Mouse (Mus musculus): ENCODE results near the gene Ppp1r32. TPM values are rescaled to one million over a fixed set of nuclear protein-coding genes. Genes with fewer than 3 reads are reported as not detected.

Ppp1r32 gene
- polyA plus RNA-seq, 1 experiment, result 1.00 TPM

GRCm38 (mm10) chr19:10436726-10437125 lies 46.0 kb downstream of the Ppp1r32 start:
- TF ChIP-seq CTCF (IDR thresholded peaks at IDR 0.05; ENCODE audit: control insufficient read depth, insufficient read depth, low read length) (no peak), POLR2A (IDR thresholded peaks at IDR 0.05; ENCODE audit: borderline replicate concordance, control insufficient read depth, low read depth, low read length) (no peak)
- H3K4me3 ChIP-seq (replicated peaks; ENCODE audit: control insufficient read depth, low read depth, low read length), result no peak overlapping the region
- no peaks in the 10 kb centered on the region for H3K4me1 ChIP-seq (ENCODE audit: control insufficient read depth, insufficient read depth, low read length)
- H3K27ac ChIP-seq (ENCODE audit: control insufficient read depth, insufficient read depth, low read depth, low read length, poor library complexity), result no peak overlapping the region
- 3% methylated on average over 1 of the region's 1 CpGs for WGBS

- Histone ChIP-seq H3K4me3 (replicated peaks; ENCODE audit: control insufficient read depth, low read depth, low read length) (no peak overlapping the region), H3K27ac (ENCODE audit: control insufficient read depth, insufficient read depth, low read depth, low read length, poor library complexity) (no peak overlapping the region), H3K4me1 (ENCODE audit: control insufficient read depth, insufficient read depth, low read length) (no peaks in the 10 kb centered on the region)
- WGBS, result 31% methylated on average over 3 of the region's 3 CpGs
- TF ChIP-seq POLR2A (IDR thresholded peaks at IDR 0.05; ENCODE audit: borderline replicate concordance, control insufficient read depth, low read depth, low read length) (no peak), CTCF (IDR thresholded peaks at IDR 0.05; ENCODE audit: control insufficient read depth, insufficient read depth, low read length) (peak; percentile 58)
These were observed 46.8 kb downstream of the Ppp1r32 start for GRCm38 (mm10) chr19:10435908-10436307.

GRCm38 (mm10) chr19:10434927-10435326 lies 47.8 kb downstream of the Ppp1r32 start:
- Histone ChIP-seq H3K4me1 (ENCODE audit: control insufficient read depth, insufficient read depth, low read length) (no peaks in the 10 kb centered on the region), H3K27ac (ENCODE audit: control insufficient read depth, insufficient read depth, low read depth, low read length, poor library complexity) (no peak overlapping the region), H3K4me3 (replicated peaks; ENCODE audit: control insufficient read depth, low read depth, low read length) (no peak overlapping the region)
- TF ChIP-seq CTCF (IDR thresholded peaks at IDR 0.05; ENCODE audit: control insufficient read depth, insufficient read depth, low read length), result no peak
- WGBS, result 65% methylated on average over 6 of the region's 6 CpGs

GRCm38 (mm10) chr19:10433879-10434540 lies 48.7 kb downstream of the Ppp1r32 start:
- 68% methylated on average over 9 of the region's 9 CpGs for WGBS
- H3K27ac ChIP-seq (ENCODE audit: control insufficient read depth, insufficient read depth, low read depth, low read length, poor library complexity), result no peak overlapping the region
- TF ChIP-seq CTCF (IDR thresholded peaks at IDR 0.05; ENCODE audit: control insufficient read depth, insufficient read depth, low read length), result no peak
- TF ChIP-seq POLR2A (IDR thresholded peaks at IDR 0.05; ENCODE audit: borderline replicate concordance, control insufficient read depth, low read depth, low read length), result no peak
- no peaks in the 10 kb centered on the region for H3K4me1 ChIP-seq (ENCODE audit: control insufficient read depth, insufficient read depth, low read length)
- H3K4me3 ChIP-seq (replicated peaks; ENCODE audit: control insufficient read depth, low read depth, low read length), result no peak overlapping the region

- WGBS, result 72% methylated on average over 7 of the region's 7 CpGs
- Histone ChIP-seq H3K4me1 (ENCODE audit: control insufficient read depth, insufficient read depth, low read length) (no peaks in the 10 kb centered on the region), H3K4me3 (replicated peaks; ENCODE audit: control insufficient read depth, low read depth, low read length) (no peak overlapping the region), H3K27ac (ENCODE audit: control insufficient read depth, insufficient read depth, low read depth, low read length, poor library complexity) (no peak overlapping the region)
- TF ChIP-seq POLR2A (IDR thresholded peaks at IDR 0.05; ENCODE audit: borderline replicate concordance, control insufficient read depth, low read depth, low read length) (no peak), CTCF (IDR thresholded peaks at IDR 0.05; ENCODE audit: control insufficient read depth, insufficient read depth, low read length) (no peak)
These were observed 49.5 kb downstream of the Ppp1r32 start for GRCm38 (mm10) chr19:10433225-10433624.

- TF ChIP-seq CTCF (IDR thresholded peaks at IDR 0.05; ENCODE audit: control insufficient read depth, insufficient read depth, low read length) (no peak), POLR2A (IDR thresholded peaks at IDR 0.05; ENCODE audit: borderline replicate concordance, control insufficient read depth, low read depth, low read length) (no peak)
- 57% methylated on average over 4 of the region's 4 CpGs for WGBS
- no peak overlapping the region for H3K4me3 ChIP-seq (replicated peaks; ENCODE audit: control insufficient read depth, low read depth, low read length)
- H3K4me1 ChIP-seq (ENCODE audit: control insufficient read depth, insufficient read depth, low read length), result no peaks in the 10 kb centered on the region
- no peak overlapping the region for H3K27ac ChIP-seq (ENCODE audit: control insufficient read depth, insufficient read depth, low read depth, low read length, poor library complexity)
These were observed 50.9 kb downstream of the Ppp1r32 start for GRCm38 (mm10) chr19:10431841-10432240.

- TF ChIP-seq CTCF (IDR thresholded peaks at IDR 0.05; ENCODE audit: control insufficient read depth, insufficient read depth, low read length), result no peak
- no peak for TF ChIP-seq POLR2A (IDR thresholded peaks at IDR 0.05; ENCODE audit: borderline replicate concordance, control insufficient read depth, low read depth, low read length)
- no peak overlapping the region for H3K27ac ChIP-seq (ENCODE audit: control insufficient read depth, insufficient read depth, low read depth, low read length, poor library complexity)
- H3K4me1 ChIP-seq (ENCODE audit: control insufficient read depth, insufficient read depth, low read length), result no peaks in the 10 kb centered on the region
- WGBS, result 35% methylated on average over 3 of the region's 3 CpGs
- H3K4me3 ChIP-seq (replicated peaks; ENCODE audit: control insufficient read depth, low read depth, low read length), result no peak overlapping the region
These were observed 51.3 kb downstream of the Ppp1r32 start for GRCm38 (mm10) chr19:10431410-10431809.

GRCm38 (mm10) chr19:10429371-10429770 lies 53.4 kb downstream of the Ppp1r32 start:
- WGBS, result 71% methylated on average over 8 of the region's 8 CpGs
- no peak for TF ChIP-seq POLR2A (IDR thresholded peaks at IDR 0.05; ENCODE audit: borderline replicate concordance, control insufficient read depth, low read depth, low read length)
- no peak for TF ChIP-seq CTCF (IDR thresholded peaks at IDR 0.05; ENCODE audit: control insufficient read depth, insufficient read depth, low read length)
- Histone ChIP-seq H3K4me1 (ENCODE audit: control insufficient read depth, insufficient read depth, low read length) (no peaks in the 10 kb centered on the region), H3K27ac (ENCODE audit: control insufficient read depth, insufficient read depth, low read depth, low read length, poor library complexity) (no peak overlapping the region), H3K4me3 (replicated peaks; ENCODE audit: control insufficient read depth, low read depth, low read length) (no peak overlapping the region)

GRCm38 (mm10) chr19:10427431-10427830 lies 55.3 kb downstream of the Ppp1r32 start:
- 83% methylated on average over 9 of the region's 9 CpGs for WGBS
- Histone ChIP-seq H3K4me3 (replicated peaks; ENCODE audit: control insufficient read depth, low read depth, low read length) (no peak overlapping the region), H3K4me1 (ENCODE audit: control insufficient read depth, insufficient read depth, low read length) (no peaks in the 10 kb centered on the region), H3K27ac (ENCODE audit: control insufficient read depth, insufficient read depth, low read depth, low read length, poor library complexity) (no peak overlapping the region)
- no peak for TF ChIP-seq CTCF (IDR thresholded peaks at IDR 0.05; ENCODE audit: control insufficient read depth, insufficient read depth, low read length)
- TF ChIP-seq POLR2A (IDR thresholded peaks at IDR 0.05; ENCODE audit: borderline replicate concordance, control insufficient read depth, low read depth, low read length), result no peak
